Mouse (Mus musculus) CD8-positive naive resting alpha-beta T cell, adult 2 months (primary cell): ENCODE results near the gene A430078G23Rik.

ENCODE experiments used
- DNase-seq, 2 experiments: peaks; one replicate each; pipeline ENCODE4 v3.0.0; 2022; ENCODE audit warnings: low read depth in 2 of 2, low spot score in 2 of 2

Gene A430078G23Rik

GRCm38 (mm10) chr8:3407417-3407816 is 54.2 kb downstream of the A430078G23Rik start:
- no peak for DNase-seq

- no peak for DNase-seq
These were observed 57.9 kb downstream of the A430078G23Rik start for GRCm38 (mm10) chr8:3411085-3411484.

- no peak for DNase-seq
These were observed 58.7 kb downstream of the A430078G23Rik start for GRCm38 (mm10) chr8:3411901-3412301.

GRCm38 (mm10) chr8:3412816-3413215 is 59.6 kb downstream of the A430078G23Rik start:
- no peak for DNase-seq

- no peak for DNase-seq
These were observed 61.5 kb downstream of the A430078G23Rik start for GRCm38 (mm10) chr8:3414639-3415190.

- DNase-seq, result no peak
These were observed 62.0 kb downstream of the A430078G23Rik start for GRCm38 (mm10) chr8:3415259-3415658.

- no peak for DNase-seq
These were observed 62.4 kb downstream of the A430078G23Rik start for GRCm38 (mm10) chr8:3415661-3416060.

GRCm38 (mm10) chr8:3416846-3417245 is 63.6 kb downstream of the A430078G23Rik start:
- no peak for DNase-seq

GRCm38 (mm10) chr8:3417455-3417854 is 64.2 kb downstream of the A430078G23Rik start:
- DNase-seq, result no peak

- DNase-seq, result no peak
These were observed 64.9 kb downstream of the A430078G23Rik start for GRCm38 (mm10) chr8:3418101-3418500.

GRCm38 (mm10) chr8:3420105-3420706 is 67.0 kb downstream of the A430078G23Rik start:
- no peak for DNase-seq

- no peak for DNase-seq
These were observed 68.3 kb downstream of the A430078G23Rik start for GRCm38 (mm10) chr8:3421507-3421906.

- DNase-seq, result no peak
These were observed 72.0 kb downstream of the A430078G23Rik start for GRCm38 (mm10) chr8:3425217-3425616.

GRCm38 (mm10) chr8:3426211-3426610 is 73.0 kb downstream of the A430078G23Rik start:
- no peak for DNase-seq

- DNase-seq, result no peak
These were observed 75.2 kb downstream of the A430078G23Rik start for GRCm38 (mm10) chr8:3428426-3428825.

GRCm38 (mm10) chr8:3429966-3430365 is 76.8 kb downstream of the A430078G23Rik start:
- no peak for DNase-seq

GRCm38 (mm10) chr8:3431113-3431512 is 77.9 kb downstream of the A430078G23Rik start:
- no peak for DNase-seq

GRCm38 (mm10) chr8:3436492-3436891 is 83.3 kb downstream of the A430078G23Rik start:
- no peak for DNase-seq

GRCm38 (mm10) chr8:3439510-3439909 is 86.3 kb downstream of the A430078G23Rik start:
- DNase-seq, result no peak
